Mouse (Mus musculus): ENCODE measurements around the gene Tal1. TPM values are rescaled to one million over a fixed set of nuclear protein-coding genes. Genes with fewer than 3 reads are reported as not detected.

The Tal1 gene
- 12.1 and 14.4 TPM in 2 replicates for total RNA-seq (2014; fragmentation: Nextera tagmentation)
- 5.8 and 9.5 TPM in 2 replicates for total RNA-seq (2017)

DNA sequence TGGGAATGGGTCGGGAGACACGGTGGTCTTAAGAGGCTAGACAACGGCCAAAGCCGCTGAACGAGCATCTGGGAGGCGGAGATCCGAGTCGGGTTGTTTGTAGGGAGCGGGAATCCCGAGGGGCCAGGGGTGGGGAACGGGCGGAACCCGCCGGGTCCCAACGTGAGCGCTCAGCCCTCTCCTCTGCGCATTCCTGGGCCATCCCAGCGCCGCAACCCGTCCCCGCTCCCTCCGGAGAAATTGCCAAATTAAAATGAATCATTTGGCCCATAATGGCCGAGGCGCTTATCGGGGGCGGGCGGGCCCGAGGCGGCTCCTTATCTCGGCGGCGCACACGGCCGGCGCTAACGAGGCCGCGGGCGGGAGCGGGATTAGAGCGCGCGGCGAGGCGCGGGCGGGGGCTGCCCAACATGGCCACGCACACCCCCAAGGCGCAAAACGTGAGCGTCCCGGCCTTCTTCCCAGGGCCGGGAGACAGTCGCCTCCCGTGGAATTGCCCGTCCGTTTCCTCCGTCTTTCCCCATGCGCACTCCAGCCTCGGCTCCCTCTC, at the start of gene Tal1:
TSS of gene Tal1 (plus strand) at position 56 of the 550 bp plus-strand sequence.
- no peak; the same call in 1 of the 2 replicates for ATAC-seq (replicated peaks; ENCODE audit: poor library complexity, severe bottlenecking)

GRCm38 (mm10) chr4:115014276-115014675, 42.0 kb upstream of the Tal1 start:
- no peak for ATAC-seq (replicated peaks; ENCODE audit: poor library complexity, severe bottlenecking)

- no peak for ATAC-seq (replicated peaks; ENCODE audit: poor library complexity, severe bottlenecking)
Observed at GRCm38 (mm10) chr4:115019997-115020396, 36.2 kb upstream of the Tal1 start.

GRCm38 (mm10) chr4:115035043-115035442, 21.2 kb upstream of the Tal1 start:
- peak; percentile 98 for ATAC-seq (replicated peaks; ENCODE audit: poor library complexity, severe bottlenecking)

GRCm38 (mm10) chr4:115038242-115038641, 18.0 kb upstream of the Tal1 start:
- peak; percentile 73 for ATAC-seq (replicated peaks; ENCODE audit: poor library complexity, severe bottlenecking)

DNA sequence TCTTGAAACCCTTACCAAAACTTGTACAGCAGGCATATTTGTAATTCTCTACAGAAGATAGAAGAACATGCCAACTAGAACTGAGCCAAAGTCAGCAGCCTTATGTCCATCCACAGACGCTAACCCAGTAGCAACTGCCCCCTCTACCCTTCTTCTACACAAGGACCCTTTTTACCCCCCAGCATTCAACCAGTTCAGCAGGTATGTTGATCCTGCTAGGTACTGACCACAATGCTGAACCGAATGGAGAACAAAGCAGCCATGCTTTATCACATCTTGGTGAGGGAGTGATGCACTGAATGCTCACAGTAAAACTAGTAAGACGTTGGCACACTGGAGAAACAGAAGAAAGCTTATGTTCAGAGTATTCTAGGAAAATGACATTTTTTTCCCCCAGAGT, 10.6 kb upstream of the Tal1 start:
- no peak for ATAC-seq (replicated peaks; ENCODE audit: poor library complexity, severe bottlenecking)

DNA sequence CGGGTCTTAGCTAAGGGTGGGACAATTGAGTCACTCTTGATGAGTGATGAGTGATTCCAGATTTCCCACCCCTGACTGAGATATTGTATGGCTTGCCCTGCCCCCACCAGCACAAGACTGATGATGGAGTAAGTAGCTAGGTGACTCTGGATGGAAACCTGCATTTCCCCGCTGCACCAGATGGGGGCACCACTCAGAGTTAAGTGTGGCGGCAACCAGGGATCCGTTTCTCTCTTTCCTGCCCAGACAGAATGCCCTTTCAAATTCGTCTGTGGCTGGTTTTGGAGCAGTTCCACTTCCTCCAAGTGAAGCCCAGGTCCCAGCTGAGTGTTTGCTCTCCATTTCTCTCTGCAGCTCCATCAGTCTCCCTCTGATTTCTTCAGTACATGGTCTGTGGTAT, 8.5 kb upstream of the Tal1 start:
- ATAC-seq (replicated peaks; ENCODE audit: poor library complexity, severe bottlenecking): peak; percentile 79

- ATAC-seq (replicated peaks; ENCODE audit: poor library complexity, severe bottlenecking): peak; percentile 44
Observed at GRCm38 (mm10) chr4:115048190-115048589, 8.0 kb upstream of the Tal1 start.

DNA sequence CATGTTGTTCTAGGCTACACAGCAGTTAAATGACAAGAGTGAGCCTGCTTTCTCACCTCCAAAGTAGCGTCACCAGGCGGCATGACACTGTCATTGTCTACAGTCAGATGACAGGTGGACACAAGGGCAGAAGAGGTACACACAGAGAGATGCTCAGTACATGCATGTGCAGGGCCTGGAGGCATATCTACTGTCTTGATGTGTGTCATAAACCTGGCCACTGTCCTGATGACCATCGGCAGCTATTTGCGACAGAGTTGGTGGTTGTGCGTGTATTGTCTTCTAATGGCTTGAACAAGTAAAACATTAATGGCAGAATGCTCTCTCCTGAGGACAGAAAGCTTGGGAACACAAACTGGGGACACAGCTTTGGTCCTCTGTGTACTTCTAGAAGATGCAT, 5.0 kb upstream of the Tal1 start:
- no peak for ATAC-seq (replicated peaks; ENCODE audit: poor library complexity, severe bottlenecking)

- ATAC-seq (replicated peaks; ENCODE audit: poor library complexity, severe bottlenecking): peak; percentile 48
Observed at GRCm38 (mm10) chr4:115052343-115053005, 3.8 kb upstream of the Tal1 start.

DNA sequence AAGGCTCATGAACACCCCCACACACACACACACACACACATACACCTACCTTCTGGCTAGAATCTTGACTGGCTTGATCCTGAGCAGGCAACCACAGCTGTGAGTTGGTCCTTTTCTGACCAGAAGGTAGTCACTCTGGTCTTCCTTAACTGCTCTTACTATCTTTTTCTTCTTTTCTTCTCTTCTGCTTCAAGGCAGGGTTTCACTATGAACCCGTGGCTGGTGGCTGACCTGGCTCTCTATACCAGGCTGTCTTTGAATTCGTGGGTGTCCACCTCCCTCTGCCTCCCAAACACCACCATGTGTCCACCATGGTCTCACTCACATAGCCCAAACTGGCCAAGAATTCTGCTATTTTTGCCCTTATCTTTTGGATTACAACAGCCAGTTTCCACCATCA, 1.2 kb upstream of the Tal1 start:
- no peak for ATAC-seq (replicated peaks; ENCODE audit: poor library complexity, severe bottlenecking)

DNA sequence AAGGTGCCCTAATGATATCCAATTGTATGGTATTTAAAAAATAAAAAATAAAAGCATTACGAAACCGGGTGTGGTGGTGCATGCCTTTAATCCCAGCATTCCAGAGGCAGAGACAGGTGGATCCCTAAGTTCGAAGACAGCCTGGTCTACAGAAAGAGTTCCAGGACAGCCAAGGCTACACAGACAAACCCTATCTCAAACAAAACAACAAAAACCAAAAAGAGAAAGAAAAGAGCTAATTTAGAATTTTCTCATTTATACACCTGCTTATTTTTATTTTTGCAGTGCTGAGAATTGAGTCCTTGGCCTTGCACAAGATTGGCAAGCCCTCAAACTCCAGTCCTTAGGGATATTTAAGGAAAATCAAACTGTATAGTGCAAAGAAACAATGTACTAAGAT, 535 bp upstream of the Tal1 start:
- ATAC-seq (replicated peaks; ENCODE audit: poor library complexity, severe bottlenecking): no peak

GRCm38 (mm10) chr4:115056921-115057673, 871 bp downstream of the Tal1 start:
- ATAC-seq (replicated peaks; ENCODE audit: poor library complexity, severe bottlenecking): peak; percentile 71

DNA sequence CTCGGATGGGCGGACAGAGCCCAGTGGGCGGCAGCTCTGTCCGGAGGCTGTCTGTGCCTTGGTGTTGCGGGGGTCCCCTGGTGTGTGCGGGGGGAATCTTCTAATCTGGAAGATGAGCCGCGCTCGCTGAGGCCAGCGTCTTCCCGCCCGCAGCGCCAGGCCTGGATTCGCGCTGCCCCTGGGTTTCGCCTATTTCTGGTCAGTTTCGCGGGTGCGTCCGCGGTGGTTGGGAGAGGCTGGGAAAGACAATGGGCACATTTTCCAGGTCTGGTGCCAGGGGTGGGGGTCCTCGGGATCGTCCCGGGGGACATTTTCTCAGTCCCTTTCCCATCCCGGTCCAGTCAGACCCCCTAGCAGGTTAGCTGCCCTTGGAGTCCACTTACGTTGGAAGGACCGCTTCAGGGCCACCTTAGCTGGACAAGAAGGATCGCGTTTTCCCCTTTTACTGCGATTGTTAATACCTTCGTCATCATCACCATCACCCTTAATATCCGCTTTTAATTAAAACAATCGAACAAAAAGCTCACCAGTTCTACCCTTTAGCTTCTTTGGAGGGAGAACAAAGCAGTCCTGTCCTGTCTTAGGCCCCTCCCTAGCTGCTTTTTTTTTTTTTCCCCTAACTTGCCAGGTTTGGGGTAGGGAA, 1.6 kb downstream of the Tal1 start:
- peak; percentile 3; the same call in 1 of the 2 replicates for ATAC-seq (replicated peaks; ENCODE audit: poor library complexity, severe bottlenecking)

- ATAC-seq (replicated peaks; ENCODE audit: poor library complexity, severe bottlenecking): no peak
Observed at GRCm38 (mm10) chr4:115058317-115058761, 2.1 kb downstream of the Tal1 start.

DNA sequence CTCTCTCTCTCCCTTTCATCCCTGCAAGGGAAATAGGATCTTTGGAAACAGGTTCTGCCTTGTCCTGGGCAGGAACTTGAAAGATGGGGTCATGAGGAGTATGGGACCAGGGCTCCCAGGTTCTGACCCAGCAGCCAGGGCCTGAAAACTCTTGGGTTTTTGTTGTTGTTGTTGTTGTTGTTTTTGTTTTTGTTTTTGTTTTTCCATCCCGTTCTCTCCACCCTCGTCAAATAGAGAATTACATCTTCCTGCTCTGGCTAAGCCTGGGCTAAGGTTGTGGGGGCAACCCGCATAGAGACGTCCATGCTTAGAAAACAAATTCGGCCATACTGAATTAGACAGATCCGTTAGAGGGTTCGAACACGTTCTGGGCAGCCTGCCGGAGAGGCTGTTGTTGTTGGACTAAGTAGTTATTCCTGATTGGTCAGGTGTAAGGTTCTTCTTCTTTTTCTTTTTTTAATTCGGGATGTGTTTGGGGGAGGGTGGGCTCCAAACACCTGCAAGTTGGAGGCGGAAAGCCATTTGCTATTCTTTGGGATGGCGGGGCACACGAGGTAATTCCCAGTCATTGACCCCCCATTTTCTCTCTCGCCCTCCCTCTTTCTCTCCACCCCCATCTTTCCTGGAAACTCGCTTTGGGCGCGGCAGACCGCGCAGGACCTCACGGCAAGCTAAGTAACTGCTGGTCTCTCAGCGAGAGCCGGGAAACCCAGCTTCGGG, 2.8 kb downstream of the Tal1 start:
- ATAC-seq (replicated peaks; ENCODE audit: poor library complexity, severe bottlenecking): no peak

GRCm38 (mm10) chr4:115059871-115060270, 3.6 kb downstream of the Tal1 start:
- ATAC-seq (replicated peaks; ENCODE audit: poor library complexity, severe bottlenecking): no peak

- no peak for ATAC-seq (replicated peaks; ENCODE audit: poor library complexity, severe bottlenecking)
Observed at GRCm38 (mm10) chr4:115060753-115061152, 4.5 kb downstream of the Tal1 start.

GRCm38 (mm10) chr4:115062540-115062874, 6.3 kb downstream of the Tal1 start:
- peak; percentile 60 for ATAC-seq (replicated peaks; ENCODE audit: poor library complexity, severe bottlenecking)

GRCm38 (mm10) chr4:115062875-115063517, 6.8 kb downstream of the Tal1 start:
- ATAC-seq (replicated peaks; ENCODE audit: poor library complexity, severe bottlenecking): peak; percentile 64
